Mouse (Mus musculus): ENCODE results near the gene C1qa.

The C1qa gene

DNA sequence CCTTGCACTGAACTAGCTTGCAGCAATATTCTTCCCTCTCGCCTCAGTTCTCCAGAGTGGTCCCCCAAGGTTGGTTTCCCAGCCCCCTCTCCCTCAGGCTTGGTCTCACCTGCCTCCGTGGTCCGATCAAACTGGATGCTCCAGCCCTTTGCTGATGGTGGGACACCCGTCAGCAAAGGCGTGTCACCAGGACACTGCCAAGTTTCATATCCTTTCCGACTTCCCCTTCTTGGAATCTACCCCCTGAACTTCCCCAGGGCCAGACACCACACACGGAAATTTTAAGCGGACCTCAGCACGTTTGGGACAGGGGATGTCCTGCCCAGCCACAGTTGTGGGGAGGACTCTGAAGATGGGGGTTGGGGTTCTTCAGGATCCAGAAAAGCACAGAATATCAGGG lies at the start of gene C1qa:
C1qa (minus strand) TSS at position 167 of the 400 bp plus-strand sequence.
- POLR2A ChIA-PET = interaction anchor here in 1 of 4 experiments (1.1 to 1.7 kb wide), 2 partner anchors 9 to 17 kb away, joined by 3 to 4 read pairs; no protein-coding TSS in a partner anchor

DNA sequence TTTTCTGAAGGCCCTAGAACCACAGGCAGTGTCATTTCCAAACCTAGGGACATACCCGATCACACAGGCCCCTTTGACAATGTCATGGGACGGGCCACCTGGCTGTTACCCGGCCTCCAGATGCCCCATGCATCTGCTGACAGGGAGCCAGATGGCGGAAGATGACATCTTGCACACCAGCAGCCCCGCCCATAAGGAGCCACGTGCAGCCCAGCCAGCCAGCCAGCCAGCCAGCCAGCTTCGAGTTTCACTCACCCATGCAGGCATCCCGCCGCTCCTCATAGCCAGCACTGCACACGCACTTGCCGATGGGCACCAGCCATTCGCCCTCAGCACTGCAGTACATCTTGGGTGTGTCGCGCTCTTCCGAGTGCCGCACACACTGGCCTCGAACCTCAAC lies 46.8 kb upstream of the C1qa start:
- ChIA-PET POLR2A (interaction anchor here in 1 of 4 experiments (2.1 kb wide), 1 partner anchor 11 kb away, joined by 4 read pairs; no protein-coding TSS in a partner anchor), CTCF (interaction anchor here in 3 of 4 experiments (0.5 to 1.9 kb wide), 5 partner anchors 16 to 40 kb away, joined by 3 to 5 read pairs (median 4); no protein-coding TSS in a partner anchor)

More for the DNA sequence above, at the start of gene C1qa:
- CTCF ChIA-PET = interaction anchor here (0.5 to 1.9 kb wide), 8 partner anchors 9 to 465 kb away, joined by 3 to 11 read pairs (median 4); no protein-coding TSS in a partner anchor

DNA sequence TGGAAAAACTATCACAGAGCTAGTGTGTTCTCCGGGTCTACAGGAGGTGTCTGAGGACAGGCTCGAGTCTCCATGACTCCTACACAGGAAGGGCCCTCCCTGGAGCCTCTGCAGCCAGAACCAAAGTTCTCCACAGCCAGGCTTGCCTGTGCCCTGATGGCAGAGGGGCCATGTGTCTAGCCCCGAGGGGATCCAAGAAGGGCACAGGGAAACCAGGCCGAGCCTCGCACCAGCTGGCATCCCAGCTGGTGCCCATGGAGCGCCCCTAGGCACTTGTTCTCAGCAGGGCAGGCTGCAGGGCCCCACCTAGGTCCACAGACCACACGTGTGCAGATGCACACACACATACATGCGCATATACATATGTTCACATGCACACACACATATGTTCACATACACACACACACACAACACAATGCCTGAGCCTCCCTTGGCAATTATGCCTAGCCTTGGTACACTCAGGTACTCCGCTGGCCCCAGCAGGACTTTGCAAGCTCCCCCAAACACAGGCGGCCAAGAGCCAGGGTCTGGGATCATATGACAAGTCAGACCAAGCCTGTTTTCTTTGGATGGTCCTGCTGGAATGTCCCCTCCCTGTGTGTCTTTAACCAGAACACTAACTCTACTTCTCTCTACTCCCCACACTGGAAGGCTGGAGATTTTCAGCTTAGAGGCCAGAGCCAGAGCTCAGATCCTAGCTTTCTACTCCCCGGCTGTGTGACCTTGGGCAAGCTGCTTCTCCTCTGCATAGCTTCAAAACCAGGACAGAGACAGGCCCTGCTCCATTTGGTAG lies 46.2 kb upstream of the C1qa start:
- ChIA-PET POLR2A (interaction anchor here in 1 of 4 experiments (2.1 kb wide), 1 partner anchor 10 kb away, joined by 4 read pairs; no protein-coding TSS in a partner anchor), CTCF (interaction anchor here (0.5 to 1.9 kb wide), 7 partner anchors 16 to 39 kb away, joined by 3 to 6 read pairs (median 4); no protein-coding TSS in a partner anchor)

DNA sequence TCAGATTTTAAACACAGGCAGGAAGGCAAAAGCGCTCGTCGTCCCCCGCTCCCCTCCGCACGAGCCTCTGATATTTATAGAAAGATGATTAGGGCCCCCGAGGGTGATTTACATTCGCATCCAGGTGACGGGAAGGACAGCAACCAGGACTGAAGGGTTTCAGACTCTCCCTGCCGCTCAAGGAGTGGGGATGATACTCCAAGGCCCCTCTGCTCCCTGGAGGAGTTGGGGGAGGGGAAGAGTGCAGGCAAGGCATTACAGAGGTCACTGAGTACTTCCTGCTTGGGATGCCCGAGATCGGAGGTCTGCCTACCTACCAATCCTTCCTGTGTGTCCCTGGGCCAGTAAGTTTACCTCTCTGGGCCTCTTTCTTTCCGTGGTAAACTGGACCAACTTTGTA lies 44.6 kb upstream of the C1qa start:
- POLR2A ChIA-PET = no interaction called here
- CTCF ChIA-PET = interaction anchor here in 1 of 4 experiments (1.1 kb wide), 1 partner anchor 14 kb away, joined by 7 read pairs; no protein-coding TSS in a partner anchor

DNA sequence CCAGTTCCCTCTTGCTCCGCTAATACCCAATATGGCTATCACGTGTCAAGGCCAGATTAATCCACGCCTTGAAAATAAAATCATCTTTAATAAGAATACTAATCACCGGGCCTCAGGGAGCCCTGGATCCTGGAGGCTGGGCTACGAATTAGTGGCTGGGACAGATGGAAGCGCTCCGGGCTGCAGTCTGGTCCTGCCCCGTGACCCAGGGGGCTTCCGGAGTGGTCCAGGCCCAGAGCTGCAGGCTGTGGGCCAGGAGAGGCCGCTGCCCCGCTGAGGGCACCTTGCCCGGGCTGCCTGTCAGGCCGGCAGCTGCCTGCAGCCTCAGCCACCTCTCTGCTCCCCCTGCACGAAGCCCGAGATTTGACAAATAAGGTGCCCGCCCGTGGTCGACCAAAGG lies 44.2 kb upstream of the C1qa start:
- POLR2A ChIA-PET = no interaction called here
- CTCF ChIA-PET = interaction anchor here in 2 of 4 experiments (1.0 to 1.1 kb wide), 2 partner anchors 14 to 28 kb away, joined by 4 to 7 read pairs; no protein-coding TSS in a partner anchor

DNA sequence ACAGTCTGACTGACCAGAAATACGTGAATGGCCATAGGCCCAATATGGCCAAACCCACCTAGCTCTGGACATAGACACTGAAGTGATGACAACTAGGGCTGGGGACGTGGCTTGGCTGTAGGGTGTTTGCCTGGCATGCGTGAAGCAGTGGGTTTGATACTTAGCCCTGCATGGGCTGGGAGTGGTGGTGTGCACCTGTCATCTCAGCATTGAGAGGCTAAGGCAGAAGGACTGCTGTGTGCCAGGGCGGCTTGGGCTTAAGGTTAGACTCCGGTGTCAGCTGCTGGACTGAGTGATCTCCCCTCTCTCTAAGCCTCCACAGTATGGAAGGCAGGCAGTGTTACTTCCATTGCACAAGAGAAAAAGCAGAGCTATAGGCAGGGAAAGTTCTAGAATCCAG lies 39.3 kb upstream of the C1qa start:
- CTCF ChIA-PET = interaction anchor here in 2 of 4 experiments (0.6 to 1.5 kb wide), 2 partner anchors 9 to 10 kb away, joined by 3 to 5 read pairs; no protein-coding TSS in a partner anchor
- POLR2A ChIA-PET = no interaction called here

DNA sequence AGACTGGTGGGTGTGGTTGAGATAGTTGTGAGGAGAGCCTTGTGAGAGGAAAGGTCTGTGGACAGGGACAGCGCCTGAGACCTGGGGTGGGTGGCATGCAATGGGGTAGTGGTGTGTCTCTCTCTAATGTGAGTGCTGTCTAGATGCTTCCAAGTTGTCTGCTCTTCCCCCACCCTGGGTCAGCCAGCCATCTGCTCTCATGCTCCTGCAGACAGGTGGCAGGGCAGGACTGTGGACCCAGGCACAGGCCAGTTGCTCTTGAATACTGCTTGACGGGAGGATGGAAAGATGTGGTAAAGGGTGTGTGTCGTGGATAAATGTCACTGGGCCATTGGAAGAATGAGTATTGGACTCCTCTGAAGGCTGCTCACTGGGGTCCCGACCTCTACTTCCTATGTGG lies 38.7 kb upstream of the C1qa start:
- CTCF ChIA-PET = interaction anchor here in 2 of 4 experiments (0.5 to 1.5 kb wide), 4 partner anchors 8 to 371 kb away, joined by 3 to 5 read pairs (median 4); no protein-coding TSS in a partner anchor
- POLR2A ChIA-PET = interaction anchor here in 1 of 4 experiments (0.9 kb wide), 1 partner anchor 16 kb away, joined by 3 read pairs; no protein-coding TSS in a partner anchor

DNA sequence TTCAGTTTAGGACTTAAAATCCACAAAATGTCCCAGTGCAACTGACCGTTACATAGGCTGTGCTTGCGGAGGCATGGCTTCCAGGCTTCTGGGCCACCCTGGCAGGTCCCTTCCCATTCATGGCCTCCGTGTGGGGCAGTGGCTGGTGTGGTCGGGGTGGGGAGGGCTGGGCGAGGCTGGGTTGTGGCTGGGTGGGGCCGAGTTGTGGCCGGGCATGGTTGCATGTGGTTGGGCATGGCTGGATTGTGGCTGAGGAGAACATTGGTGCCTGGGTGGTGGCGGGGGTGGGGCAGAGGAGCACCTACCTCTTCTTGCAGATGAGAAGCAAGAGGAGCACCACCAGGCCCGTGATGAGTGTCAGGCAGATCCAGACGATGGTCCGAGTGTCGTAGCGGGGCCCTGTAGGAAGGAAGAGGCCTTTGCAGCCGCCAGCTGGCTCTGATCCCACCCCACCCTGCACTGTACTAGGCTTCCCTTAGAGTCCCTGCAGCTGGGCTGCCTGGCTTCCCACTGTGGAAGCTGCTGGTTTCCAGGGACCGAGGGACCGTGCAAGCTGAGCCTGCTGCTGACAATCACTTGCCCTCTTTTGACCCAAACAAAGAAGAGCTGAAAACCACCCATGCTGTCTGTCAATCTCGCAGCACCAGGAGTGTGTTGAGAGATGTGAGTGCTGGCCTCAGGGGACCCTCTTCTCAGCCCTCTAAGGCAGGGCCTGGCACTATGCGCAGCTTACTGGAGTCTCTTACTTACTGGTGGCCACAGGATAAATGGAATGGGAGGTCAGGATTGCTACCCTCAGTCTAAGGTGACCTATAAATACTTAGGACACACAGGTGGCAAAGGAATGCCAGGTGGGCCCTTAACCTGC lies 36.4 kb upstream of the C1qa start:
- CTCF ChIA-PET = interaction anchor here in 2 of 4 experiments (0.6 to 1.3 kb wide), 2 partner anchors 30 to 507 kb away, joined by 3 read pairs; no protein-coding TSS in a partner anchor

DNA sequence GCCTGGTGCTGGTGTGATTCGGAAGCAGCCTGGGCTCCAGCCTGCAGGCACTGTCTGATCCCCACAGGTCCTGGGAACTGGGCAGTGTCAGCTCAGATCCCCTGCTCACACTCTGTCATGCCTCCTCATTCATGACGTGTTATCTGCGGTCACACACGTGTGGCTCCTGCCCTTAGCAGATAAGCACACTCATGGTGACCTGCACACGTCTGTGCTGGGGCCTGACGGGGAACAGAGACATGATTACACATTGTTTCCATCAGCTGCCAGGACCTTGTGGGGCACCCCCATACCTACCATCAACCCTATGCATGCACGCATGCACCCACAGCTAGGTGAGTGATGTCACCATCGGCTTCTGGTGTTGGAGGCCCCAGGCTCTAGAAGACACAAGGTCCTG lies 31.9 kb upstream of the C1qa start:
- ChIA-PET CTCF (interaction anchor here in 3 of 4 experiments (0.6 to 3.4 kb wide), 5 partner anchors 14 to 838 kb away, joined by 3 to 37 read pairs (median 4); no protein-coding TSS in a partner anchor), POLR2A (interaction anchor here in 1 of 4 experiments (1.0 kb wide), 1 partner anchor 31 kb away, joined by 3 read pairs; no protein-coding TSS in a partner anchor)

More for the DNA sequence above, 36.4 kb upstream of the C1qa start:
- POLR2A ChIA-PET = interaction anchor here in 1 of 4 experiments (2.1 kb wide), 1 partner anchor 10 kb away, joined by 4 read pairs; no protein-coding TSS in a partner anchor

DNA sequence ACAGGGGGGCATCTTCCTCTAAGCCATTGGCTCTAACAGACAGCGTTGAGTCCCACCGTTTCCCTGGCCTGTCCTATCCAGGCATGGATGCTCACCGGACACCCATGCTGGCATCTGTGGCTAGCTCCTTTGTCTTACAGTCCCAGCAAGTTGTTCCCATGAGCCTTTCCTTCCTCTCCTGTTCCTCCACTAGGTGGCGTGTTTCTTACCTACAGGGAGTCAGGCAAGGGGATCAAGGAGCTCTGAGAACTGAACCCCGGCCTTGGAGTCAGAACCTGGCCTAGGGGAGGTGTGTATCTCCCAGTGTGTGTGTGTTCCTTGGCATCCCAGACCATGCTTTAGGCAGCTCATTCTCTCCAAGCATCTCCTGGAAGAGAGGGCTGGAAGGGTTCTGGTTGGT lies 30.3 kb upstream of the C1qa start:
- CTCF ChIA-PET = interaction anchor here (0.5 to 3.4 kb wide), 104 partner anchors 9 to 797 kb away, joined by 3 to 43 read pairs (median 4); no protein-coding TSS in a partner anchor
- POLR2A ChIA-PET = interaction anchor here in 1 of 4 experiments (1.0 to 1.1 kb wide), 2 partner anchors 11 to 52 kb away, joined by 3 to 5 read pairs; no protein-coding TSS in a partner anchor

DNA sequence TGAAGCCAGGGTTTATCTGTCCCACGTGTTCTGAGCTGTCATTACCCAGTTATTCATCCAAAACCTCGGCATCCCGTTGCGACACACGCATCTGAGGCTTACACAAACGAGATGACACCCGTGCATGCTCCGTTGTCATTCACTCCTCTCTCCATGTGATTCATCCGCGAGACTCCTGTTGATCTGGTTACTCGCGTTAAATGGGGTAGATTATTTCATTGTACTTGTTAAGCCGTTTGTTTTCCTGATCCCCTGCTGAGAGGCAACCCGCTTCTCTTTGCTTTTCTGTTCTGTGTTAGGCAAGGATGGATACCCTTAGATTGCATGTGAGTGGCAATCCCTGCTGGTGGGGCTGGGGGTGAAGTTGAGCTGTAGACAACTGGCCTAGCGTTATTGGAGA lies 27.2 kb upstream of the C1qa start:
- ChIA-PET CTCF (interaction anchor here in 3 of 4 experiments (1.0 to 2.9 kb wide), 5 partner anchors 12 to 110 kb away, joined by 3 to 12 read pairs (median 3); no protein-coding TSS in a partner anchor), POLR2A (interaction anchor here in 2 of 4 experiments (0.6 to 4.3 kb wide), 4 partner anchors 9 to 56 kb away, joined by 3 to 19 read pairs (median 4); no protein-coding TSS in a partner anchor)

DNA sequence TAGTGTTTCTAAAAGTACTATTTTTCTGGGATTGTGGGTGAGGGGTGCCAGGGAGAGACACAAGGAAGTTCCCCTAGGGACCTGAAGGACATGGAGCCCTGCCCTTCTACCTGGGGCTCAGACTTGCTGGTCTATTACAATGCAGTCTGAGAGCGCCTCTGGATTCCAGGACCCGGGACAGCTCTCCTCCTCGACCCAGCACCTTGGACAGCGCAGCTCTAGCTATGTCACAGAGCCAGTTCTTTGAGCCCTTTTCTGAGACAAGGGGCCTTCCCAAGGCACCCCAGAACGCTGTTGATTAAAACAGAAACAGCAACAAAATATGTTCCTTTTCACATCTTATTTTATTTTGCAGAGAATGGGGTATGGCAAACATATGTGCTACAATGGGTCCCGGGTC lies 25.9 kb upstream of the C1qa start:
- CTCF ChIA-PET = interaction anchor here (0.5 to 1.2 kb wide), 14 partner anchors 15 to 664 kb away, joined by 3 to 12 read pairs (median 3); no protein-coding TSS in a partner anchor
- POLR2A ChIA-PET = interaction anchor here in 1 of 4 experiments (0.6 to 4.3 kb wide), 3 partner anchors 18 to 124 kb away, joined by 3 to 19 read pairs (median 5); partner anchors contain the start of gene Zbtb40

DNA sequence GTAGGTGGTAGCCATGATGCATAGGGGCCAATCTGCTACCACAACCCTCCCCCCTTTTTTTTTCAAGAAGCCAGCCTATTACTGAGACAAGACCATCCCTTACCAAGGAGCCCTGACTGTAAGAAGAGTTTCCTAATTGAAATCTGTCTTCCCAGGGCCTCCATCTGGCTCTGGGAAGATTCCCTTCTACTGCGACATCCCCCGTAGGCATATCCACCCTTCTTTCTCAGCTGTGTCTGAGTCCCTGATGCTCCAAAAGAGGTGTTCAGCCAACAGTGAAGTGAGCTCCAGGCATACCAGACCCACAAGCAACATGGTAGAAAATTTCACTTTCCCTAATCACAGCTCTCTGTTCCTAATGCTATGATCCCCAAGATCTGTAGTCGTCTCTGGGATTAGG lies 20.9 kb upstream of the C1qa start:
- CTCF ChIA-PET = interaction anchor here (0.6 to 2.0 kb wide), 11 partner anchors 9 to 245 kb away, joined by 3 to 8 read pairs (median 4); no protein-coding TSS in a partner anchor
- POLR2A ChIA-PET = interaction anchor here in 1 of 4 experiments (1.4 kb wide), 1 partner anchor 25 kb away, joined by 3 read pairs; no protein-coding TSS in a partner anchor

DNA sequence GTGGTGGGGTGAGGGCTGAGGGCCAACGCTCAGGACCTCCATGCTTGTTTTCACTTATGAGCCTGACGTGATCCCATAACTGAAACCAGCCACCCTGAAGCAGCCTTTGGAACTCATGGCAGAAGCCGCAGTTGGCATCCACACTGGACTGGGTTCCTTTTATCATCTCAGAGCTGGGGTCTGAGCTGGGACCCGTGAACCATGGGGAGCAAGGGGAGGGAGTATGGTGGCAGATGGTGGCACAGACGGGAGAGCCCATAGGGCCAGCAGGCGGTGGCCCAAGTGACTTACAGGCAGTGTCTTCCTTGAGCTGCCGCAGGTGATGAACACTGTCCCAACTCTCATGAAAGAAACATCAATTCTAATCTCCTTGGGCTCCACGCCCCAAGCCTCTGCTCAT lies 20.2 kb upstream of the C1qa start:
- ChIA-PET CTCF (interaction anchor here in 2 of 4 experiments (0.8 to 2.5 kb wide), 4 partner anchors 10 to 52 kb away, joined by 4 to 8 read pairs (median 6); no protein-coding TSS in a partner anchor), POLR2A (interaction anchor here in 1 of 4 experiments (1.4 kb wide), 1 partner anchor 25 kb away, joined by 3 read pairs; no protein-coding TSS in a partner anchor)

DNA sequence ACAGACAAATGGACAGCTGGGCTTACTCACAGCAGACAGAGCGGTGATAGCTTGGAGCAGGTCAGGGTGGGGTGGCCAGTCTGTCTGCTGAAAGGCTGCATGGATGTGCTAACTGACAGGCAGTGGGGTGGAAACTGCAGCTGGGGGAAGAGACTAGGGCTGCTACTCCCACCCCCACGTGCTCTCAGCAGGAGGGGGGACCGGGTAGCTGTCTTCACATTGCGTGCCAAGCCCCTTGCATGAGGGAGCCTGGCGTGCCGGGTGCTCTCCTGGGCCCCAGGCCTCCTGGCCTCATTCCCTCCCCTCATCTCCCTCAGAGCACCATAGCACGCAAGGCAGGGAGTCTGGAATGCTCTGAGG lies 18.5 kb upstream of the C1qa start:
- CTCF ChIA-PET = interaction anchor here (1.3 to 2.5 kb wide), 5 partner anchors 10 to 14 kb away, joined by 3 to 14 read pairs (median 5); no protein-coding TSS in a partner anchor
- POLR2A ChIA-PET = interaction anchor here in 2 of 4 experiments (1.0 to 1.1 kb wide), 4 partner anchors 9 to 142 kb away, joined by 3 to 5 read pairs (median 3); no protein-coding TSS in a partner anchor

DNA sequence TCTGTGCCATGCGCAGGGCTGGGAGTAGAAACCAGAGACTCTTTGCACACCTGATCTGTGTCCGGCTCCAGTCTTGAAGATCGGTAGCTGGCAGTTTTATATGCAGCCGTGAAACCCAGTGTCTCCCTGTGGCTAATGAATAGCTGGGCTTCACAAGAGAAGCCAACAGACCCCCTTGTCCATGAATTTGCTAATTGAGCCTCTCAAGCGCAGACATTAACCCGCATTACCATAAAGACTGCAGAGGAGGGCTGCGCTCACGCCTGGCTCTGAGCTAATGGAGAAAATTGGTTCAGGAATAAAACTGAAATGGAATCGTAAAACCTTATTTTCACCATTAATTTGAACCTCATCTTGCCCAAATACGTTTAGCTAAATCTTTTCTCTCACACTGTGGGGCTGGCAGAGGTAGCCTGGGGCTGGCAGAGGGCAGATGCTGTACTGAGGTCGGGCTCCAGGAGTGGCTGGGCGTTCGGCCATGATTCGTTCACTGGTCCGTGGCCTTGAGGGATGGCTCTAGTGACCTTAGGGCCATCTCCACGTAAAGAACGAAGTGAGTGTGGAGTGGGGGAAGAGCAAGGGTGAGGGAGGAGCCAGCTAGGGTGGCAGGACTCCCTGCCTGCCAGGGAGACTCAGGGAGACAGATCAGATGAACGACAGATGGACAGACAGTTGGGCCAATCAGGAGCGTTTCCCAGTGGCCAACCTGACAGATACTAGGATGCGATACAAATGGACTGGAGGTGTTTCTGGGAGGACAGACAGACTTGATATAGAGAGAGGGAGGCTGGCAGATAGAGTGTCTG lies 18.0 kb upstream of the C1qa start:
- ChIA-PET CTCF (interaction anchor here (0.7 to 2.5 kb wide), 11 partner anchors 9 to 249 kb away, joined by 3 to 14 read pairs (median 4); no protein-coding TSS in a partner anchor), POLR2A (interaction anchor here in 3 of 4 experiments (0.6 to 1.2 kb wide), 8 partner anchors 10 to 360 kb away, joined by 3 to 4 read pairs (median 3); partner anchors contain the start of gene C1qa (in 1 of the 3))

DNA sequence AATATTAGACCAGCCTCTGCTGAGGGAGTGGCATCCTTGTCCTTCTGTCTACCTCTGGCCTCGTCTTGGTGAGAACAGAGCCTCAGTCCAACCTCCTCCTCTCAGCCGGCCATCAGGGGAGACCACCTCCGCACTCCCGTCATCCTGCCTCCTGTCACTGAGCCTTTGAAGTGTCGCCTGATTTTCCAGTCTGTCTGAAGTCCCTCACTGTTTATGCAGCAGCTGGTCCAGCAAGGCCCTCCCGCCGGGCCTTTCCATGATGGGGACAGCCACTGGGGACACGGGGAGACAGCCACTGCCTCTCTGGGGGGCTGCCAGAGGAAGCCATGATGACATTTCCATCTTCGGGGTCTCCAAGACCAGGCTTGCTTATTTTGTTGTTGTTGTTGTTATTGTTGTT lies 14.2 kb upstream of the C1qa start:
- ChIA-PET POLR2A (interaction anchor here in 1 of 4 experiments (0.6 kb wide), 1 partner anchor 45 kb away, joined by 3 read pairs; no protein-coding TSS in a partner anchor), CTCF (no interaction called here)
